Mouse (Mus musculus) CH12F3 (cell line): Measurements from ENCODE around the gene Nrbp1.

Source experiments
- in situ Hi-C: fragments of 300-500 bp; cut with MboI; formaldehyde crosslinking; loops from 2 replicates; pipeline ENCODE4 v1.14.3; 2020; ENCODE audit warnings: low sequenced_read_pairs

Nrbp1 gene

DNA sequence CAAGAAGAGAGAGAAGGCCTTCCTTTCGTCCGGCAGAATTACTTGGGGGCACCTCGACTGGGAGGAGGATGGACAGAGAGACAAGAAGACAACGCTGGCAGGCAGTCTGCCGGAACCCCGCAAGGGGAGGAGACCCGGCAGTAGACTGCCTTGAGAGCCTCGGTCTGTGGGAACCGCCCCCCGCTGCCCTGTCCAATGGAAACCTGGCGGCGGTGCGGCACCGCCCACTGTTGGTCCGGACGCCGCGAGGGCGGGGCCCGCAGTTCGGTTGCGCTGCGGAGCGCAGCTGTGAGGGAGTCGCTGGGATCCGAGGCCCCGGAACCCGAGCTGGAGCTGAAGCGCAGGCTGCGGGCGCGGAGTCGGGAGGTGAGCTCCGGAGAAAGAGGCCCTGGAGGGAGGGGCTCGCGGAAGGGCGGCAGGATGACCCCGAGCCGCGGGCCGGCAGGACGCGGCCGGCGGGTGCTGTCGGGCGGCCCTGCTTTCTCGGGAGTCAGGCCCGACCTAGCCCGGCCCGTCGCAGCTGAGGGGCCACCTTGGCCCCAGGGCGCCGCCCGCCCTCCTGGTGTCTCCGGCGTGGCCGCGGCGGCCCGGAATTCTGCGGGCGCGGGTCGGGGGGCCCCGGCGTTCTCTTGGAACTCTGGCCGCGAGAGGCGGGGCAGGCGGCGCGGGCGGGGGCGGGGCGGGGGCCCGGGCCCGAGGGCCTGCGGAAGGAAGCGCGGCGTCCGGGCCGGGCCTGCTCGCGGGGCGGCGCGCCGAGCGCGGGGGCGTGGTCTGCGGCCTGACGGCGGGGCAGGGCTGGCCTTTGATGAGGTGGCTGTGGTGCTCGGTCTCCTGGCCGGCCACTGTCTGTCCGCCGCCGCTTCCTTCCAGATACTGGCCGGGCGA is at the start of gene Nrbp1, which contains the start of gene Gm9970:
Gene Nrbp1, plus strand, starts transcription at position 228 of the 885 bp plus-strand sequence.
Gene Gm9970, minus strand, starts transcription at position 596 of the 885 bp plus-strand sequence.
- in situ Hi-C loops: no loop called here

DNA sequence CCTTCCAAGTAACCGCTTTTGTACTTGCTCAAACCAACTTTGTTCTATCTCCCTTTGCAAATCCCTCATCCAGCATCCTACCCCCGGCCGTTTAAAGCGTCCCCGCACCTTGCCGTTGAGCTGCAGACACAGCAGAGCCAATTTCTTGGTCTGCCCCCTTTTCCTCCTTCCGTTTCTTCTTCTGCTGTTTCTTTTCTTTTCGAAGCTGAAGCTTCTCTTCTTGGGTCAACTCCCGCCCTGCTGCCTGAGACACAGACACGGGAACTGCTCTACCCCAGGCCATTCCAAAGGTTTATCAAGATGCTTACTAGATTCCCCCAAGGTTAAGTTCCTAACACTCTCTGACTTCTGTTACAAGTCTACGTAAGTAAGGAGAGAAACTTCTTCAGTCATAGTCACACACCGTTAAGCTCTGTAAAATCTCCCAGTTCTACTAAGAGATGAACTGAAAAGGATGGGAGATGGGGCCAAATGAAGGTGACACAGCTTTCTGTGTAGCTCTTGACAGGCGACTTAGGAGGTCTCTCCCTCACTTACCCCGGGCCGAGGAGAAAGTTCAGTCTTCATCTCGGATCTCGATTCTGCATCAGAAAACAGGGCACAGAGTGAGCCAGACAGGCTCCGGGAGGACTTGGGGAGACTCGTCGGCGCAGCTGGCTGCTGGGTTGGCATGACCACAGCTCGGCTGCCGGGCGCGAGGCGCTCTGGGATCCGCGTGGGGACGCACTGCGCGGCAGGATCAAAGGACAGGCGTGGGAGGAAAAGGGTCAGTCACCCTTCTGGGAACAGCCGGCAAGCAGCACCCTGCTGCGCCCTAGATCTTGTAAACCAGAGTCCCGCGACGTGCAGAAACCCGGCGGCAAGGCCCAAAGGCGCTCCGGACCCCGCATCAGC is 48.4 kb upstream of the Nrbp1 start:
- in situ Hi-C loops: no loop called here

DNA sequence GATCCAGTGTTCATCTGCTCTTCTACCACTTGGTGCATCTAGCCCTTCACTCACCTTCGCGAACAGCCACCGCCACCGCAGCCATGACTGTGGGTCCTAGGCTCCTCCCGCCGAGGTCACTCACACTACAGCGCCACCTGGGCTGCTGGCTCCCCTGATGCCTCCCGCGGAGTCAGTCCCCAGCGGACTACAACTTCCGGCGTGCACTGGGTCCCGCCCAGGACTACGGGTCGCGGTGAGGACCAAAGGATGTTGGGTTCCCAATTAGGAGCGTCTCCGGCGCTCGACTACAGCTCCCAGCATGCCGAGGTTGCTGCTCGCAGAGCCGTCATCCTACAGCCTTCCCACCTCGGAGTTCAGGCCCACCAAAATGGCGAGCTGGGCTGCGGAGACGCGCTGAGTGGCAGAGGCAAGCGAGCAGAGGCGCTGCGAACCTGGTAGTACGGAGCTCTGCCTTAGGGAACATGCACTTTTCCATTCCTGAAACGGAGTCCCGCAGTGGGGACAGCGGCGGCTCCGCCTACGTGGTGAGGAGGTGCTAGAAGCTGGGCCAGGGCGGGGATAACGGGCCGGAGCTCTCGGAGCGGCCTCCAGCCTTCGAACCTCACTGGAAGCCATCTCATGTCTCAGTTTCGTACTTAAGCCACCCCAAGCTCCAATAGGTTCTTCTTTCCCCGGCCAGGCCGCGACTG is 47.6 kb upstream of the Nrbp1 start, which contains the start of the genes Snx17 and Eif2b4:
Gene Snx17, plus strand, starts transcription at position 289 of the 692 bp plus-strand sequence.
Gene Eif2b4, minus strand, starts transcription at position 492 of the 692 bp plus-strand sequence.
- in situ Hi-C loops: no loop called here

DNA sequence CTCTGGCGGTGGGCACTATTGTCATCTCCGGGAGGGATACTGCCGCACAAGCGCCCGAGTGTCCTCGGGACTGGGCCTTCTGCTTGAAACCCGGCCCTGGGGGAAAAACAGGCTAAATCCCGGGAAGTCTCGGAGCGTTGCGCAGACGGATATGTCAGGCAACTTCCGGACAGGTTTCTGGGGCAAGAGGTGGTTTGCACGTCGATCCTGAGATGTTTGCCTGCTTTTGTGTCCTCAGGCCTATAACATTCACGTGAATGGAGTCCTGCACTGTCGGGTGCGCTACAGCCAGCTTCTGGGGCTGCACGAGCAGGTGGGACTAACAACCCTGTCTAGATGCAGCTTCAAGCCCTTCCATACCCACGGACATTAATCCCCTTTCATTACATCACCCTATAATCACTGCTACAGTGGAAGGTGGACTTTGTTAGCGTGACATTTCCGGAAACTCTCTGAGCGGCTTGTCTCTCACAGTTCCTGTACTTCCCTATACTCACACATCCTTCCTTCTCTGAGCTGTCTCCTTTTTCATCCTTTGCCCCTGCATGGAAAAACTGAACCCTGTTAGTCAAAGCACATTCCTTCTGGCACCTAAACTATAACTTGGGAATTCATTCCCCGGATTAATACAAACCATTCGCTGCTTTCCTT is 46.9 kb upstream of the Nrbp1 start:
- in situ Hi-C loops: no loop called here

DNA sequence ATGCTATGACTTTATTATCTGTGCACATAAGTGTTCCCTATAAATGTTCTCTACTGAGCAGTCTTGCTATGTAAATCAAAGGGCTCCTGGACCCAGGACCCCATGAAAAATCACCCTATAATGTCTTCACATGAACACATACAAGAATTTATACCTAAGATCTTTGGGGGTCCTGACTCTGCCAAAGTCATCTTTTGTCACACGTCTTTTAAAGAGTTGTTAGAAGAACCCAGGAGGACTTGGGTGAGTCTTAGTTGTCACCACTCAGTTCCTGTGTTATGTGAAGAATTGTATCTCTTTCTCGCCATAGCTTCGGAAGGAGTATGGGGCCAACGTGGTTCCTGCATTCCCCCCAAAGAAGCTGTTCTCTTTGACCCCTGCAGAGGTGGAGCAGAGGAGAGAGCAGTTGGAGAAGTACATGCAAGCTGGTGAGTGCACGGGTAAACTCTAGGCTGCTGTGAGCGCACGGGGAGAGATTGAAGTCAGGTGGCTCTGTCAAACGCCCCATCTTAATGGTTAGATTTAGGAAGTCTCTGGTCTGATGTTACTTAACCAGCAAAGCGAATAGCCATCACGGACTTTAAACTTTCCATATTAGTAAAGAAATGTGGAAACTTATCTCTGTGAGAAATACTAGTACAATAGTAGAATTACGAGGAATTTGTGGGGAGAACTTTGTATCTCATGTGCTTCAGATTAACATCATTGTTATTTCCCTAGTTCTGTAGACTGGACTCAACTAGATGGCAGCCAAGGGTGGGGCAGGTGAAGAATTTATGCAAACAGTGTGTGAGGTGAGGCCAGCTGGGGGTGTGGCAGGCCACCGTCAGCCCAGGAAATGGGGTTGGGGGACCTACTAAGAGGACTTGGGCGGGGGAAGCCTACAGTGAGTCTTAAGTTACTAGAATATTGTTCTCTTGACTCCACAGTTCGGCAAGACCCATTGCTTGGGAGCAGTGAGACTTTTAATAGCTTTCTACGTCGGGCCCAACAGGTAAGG is 45.9 kb upstream of the Nrbp1 start:
- in situ Hi-C loops: no loop called here

DNA sequence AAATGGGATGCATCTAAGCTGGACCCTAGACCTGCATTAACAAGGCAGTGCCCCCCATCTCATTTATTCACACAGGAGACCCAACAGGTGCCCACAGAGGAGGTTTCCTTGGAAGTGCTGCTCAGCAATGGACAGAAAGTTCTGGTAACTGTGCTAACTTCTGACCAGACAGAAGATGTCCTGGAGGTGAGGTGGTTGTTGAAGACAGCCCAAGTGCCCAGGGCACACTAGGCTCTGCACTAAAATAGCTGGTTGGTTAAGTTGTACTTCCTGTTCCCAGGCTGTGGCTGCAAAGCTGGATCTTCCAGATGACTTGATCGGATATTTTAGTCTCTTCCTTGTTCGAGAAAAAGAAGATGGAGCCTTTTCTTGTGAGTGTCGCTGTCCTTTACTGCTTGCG is 45.0 kb upstream of the Nrbp1 start:
- in situ Hi-C loops: no loop called here

DNA sequence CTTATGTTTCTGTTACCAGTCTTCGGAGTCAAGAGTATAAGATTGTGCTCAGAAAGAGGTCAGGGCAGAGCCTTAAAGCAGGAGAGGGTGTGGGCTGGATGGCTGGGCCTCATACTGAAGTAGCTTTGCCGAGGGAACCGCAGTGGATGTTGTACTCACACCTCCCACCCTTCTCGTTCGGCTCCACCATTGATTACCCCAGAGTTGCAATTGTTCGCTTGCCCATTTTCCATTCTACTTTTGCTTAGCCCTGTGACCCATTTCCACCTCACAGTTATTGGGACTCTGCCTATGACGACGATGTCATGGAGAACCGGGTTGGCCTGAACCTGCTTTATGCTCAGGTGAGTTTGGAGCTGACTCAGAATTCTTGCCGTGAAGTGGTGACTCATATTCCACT is 44.5 kb upstream of the Nrbp1 start:
- in situ Hi-C loops: no loop called here

DNA sequence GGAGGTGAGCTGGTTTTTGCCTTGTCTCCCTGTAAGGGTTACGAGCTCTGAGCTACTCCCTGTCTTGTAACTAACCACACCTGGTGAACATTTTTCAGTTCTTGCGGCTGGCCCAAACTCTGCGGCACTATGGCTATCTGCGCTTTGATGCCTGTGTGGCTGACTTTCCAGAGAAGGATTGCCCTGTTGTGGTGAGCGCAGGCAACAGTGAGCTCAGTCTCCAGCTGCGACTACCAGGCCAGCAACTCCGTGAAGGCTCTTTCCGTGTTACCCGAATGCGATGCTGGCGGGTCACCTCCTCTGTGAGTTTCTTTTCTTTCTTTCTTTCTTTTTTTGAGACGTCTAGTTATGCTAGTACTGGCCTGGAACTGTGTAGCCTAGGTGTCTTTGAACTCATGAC is 43.6 kb upstream of the Nrbp1 start:
- in situ Hi-C loops: no loop called here

DNA sequence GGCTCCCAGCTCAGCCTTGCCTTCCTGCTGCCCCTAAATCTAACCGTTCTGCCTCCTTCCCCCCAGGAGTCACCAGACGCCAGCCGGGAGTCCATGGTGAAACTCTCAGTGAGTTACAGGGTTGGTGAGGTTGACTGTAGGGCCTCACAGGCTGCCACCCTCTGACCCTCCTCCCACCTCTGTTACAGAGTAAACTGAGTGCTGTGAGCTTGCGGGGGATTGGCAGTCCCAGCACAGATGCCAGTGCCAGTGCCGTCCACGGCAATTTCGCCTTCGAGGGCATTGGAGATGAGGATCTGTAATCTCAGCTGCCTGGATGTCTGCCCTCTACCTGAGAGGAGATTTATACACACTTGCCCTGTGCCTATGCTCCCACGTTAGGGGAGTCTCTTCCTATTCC is 42.5 kb upstream of the Nrbp1 start:
- in situ Hi-C loops: no loop called here

DNA sequence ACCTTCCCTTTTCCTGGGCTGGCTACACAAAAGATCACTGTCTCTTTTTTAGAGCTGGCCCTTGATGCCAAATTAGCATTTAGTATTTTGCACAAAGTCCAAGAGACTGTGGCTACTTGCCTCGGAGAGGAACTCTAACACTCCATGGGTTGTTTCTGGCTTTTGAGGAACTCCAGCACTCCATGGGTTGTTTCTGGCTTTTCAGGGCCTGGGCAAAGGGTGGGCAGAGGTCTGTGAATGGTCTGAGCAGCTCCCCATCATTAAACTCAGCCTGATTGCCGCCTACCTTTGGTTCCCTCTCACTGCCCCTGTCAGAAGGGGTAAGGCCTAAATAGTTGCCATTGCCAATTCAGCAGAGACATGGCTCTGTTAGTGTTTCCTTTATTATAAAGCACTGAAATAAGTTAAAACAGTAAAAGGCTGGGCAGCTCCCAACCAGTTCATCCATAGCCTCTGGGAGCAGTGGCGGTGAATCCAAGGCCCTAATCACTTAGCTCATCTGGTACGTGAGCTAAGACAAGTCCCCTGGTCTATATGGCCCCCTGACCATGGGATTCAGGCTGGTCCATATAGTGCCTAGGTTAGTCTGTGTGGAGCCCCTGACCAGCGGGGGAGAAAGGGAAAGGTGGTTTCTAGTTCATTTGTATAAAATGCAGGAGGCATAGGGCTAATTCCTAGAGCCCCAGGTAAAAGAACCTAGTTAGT is 41.9 kb upstream of the Nrbp1 start:
- in situ Hi-C loops: no loop called here

DNA sequence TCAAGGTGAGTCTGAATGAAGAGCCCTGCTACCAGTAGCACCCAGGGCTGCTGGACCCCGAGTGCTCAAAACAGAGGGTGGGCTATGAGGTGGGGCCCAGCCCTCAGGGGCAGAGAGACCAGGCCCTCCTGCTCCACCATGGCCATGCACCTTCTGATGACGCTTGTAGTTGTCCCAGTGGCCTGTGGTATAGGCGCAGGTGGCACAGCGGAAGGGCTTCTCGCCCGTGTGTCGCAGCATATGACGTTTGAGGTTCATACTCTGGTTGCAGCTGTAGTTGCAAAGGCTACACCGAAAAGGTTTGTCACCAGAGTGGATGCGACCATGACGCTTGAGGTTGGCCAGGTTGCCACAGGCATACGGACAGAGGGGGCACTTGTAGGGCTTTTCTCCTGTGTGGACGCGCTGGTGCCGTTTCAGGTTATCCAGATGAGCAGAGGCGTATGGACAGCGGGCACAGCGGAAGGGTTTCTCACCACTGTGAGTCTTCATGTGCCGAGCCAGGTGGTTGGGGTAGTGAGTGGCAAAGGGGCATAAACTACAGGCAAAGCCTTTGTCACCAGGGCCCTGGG is 41.3 kb upstream of the Nrbp1 start:
- in situ Hi-C loops: no loop called here

DNA sequence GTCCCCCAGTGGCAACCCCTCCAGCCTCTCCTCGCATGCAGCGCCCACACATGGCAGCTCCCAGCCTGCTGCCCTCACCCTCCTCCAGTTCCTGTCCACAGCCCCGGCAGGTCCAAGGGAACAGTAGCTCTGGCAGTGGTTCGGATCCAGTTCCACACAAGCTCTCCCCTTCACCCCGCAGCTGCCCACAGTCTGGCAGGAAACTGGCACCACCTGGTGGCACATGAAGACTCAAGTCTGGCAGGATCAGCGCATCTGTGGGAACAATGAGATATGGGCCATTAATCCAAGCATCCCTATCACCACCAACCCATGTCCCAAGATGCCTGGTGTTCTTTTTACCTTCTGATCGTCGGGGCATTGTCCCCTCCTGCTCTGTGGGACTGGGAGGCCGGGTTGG is 40.8 kb upstream of the Nrbp1 start:
- in situ Hi-C loops: no loop called here

DNA sequence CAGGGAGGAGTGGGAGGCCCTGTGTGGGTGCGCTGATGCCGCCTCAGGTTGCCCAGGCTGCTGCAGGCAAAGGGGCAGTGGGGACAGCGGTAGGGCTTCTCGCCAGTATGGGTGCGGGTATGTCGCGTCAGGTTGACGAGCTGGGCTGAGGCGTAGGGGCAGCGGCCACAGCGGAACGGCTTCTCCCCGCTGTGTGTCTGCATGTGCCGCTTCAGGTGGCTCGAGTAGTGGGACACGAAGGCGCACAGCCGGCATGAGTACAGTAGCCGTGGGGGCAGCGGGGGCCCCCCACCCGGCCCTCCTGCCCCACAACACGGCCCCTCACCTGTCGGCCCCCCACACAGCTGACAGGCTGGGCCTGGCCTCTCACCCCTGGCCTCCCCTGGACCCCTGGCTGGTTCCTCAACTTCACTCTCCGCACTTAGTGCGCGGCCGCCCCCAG is 40.3 kb upstream of the Nrbp1 start:
- in situ Hi-C loops: no loop called here

DNA sequence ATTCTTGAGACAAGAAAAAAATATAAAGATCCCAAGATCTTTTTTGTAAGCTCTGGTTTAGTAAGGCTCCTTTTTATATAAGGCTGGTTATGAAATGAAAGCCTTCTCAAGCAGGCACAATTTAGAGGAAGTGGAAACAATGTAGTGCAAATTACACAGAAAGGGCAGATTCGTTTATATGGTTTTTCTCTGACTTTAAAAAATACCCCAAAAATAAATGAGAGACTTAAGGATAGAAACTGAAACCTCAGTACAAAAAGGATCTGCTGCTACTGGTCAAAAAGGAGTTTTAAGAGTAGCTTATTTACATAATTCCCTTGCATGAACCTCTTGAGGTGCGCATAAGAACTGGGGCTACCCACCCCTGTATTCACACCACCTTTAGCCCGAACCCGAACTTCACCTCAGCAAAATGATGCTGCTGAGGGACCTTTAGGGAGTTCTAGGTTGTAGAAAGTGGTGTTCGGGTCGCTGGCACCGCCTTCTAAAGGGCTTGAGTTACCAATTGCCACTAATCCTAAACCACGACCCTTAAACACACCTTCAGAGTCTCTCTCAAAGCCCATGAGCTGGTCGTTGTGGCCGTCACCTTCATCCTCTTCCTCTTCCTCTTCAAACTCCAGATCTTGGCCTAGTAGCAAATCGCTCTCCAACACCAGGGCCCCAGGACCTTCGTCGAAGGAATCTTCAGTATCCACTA is 39.5 kb upstream of the Nrbp1 start:
- in situ Hi-C loops: no loop called here

DNA sequence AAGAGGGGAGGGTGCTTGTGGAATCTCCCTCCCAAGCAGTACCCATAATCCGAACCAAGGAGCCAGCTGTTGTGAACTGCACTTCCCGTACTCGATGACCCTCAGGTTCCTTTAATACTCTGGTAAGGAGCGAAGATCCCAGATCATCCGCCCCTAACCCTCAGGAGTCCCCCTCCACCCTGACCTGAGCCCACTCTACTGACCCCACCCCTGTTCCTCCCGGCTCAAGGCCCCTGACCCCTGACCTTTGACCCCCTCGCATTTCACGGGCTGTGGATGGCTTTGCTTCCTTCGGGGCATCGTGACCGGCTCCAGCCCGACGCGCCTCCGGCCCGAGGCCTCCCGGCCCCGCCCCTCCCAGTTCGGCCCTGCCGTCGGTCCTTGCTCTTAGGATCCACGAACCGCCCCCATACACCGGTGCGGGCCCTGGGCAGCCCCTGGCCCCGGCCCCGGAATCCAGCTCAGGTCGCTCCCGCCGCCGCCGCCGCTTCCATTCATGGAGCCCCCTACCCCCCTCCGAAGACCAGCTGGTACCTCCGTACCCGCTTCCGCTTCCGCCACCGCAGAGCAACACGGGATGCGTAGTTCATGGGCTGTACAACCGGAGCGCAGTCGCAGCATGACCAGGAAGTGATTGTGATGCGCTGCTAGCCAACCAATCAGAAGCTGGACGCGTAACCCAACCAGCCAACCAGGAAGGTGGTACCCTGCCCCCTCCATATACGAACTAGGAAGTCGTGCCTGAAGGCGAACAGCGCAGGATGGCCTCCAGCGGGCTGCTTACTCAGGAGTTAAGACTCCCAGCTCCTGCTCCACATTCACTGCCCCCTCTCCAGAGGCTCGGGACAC is 38.7 kb upstream of the Nrbp1 start, which contains the start of gene Zfp513:
Gene Zfp513, minus strand, starts transcription at position 562 of the 849 bp plus-strand sequence.
- in situ Hi-C loops: no loop called here

DNA sequence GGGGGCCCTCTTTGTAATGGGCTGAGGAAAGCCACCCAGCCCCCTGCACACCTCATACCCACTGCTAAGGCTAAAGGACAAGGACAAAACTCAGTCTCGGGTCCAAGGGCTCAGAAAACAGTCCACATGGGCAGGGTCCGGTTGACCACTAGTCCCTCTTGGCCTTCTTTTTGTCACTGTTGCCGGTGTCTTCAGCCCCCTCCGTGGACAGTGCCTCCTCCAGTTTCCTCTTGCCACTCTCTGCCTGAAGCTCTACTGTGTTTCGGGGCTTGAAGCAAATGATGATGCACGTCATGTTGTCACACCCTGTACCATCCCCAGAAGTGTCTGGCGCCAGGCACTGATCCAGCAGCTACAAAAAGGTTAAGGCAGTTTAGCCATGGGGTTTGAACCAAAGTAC is 37.7 kb upstream of the Nrbp1 start:
- in situ Hi-C loops: no loop called here

DNA sequence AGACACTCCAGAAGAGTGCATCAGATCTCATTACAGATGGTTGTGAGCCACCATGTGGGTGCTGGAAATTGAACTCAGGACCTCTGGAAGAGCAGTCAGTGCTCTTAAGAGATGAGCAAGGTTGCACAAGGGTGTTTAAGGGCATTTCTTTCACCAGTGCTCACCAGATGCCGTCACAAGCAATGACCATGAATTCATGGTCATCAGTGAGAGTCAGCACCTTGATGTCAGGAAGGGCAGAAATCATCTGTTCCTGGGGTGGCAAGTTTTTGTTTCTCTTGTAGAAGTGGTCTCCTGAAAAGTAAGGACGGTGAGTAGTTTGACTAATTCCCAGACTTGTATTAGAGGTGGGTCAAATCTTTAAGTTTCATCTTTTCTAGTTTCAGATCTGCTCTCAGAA is 36.8 kb upstream of the Nrbp1 start:
- in situ Hi-C loops: no loop called here
